Mouse (Mus musculus): ENCODE measurements around the gene Cd300a.

GRCm38 (mm10) chr11:114917120-114917519, 27.3 kb downstream of the Cd300a start:
- no peak for TF ChIP-seq GATA1 (IDR thresholded peaks at IDR 0.05; ENCODE audit: low read length)
- TF ChIP-seq TAL1 (IDR thresholded peaks at IDR 0.05; ENCODE audit: low read length), result no peak

Measured in erythroblast, embryonic 14.5 days (primary cell).